Mouse (Mus musculus) kidney, embryonic 14.5 days (tissue): ENCODE measurements around the gene Cyp3a59. TPM values are rescaled to one million over a fixed set of nuclear protein-coding genes. Genes with fewer than 3 reads are reported as not detected.
"Not testable (repeated sequence)": the region's sequence is repeated elsewhere in the genome, so short reads cannot be mapped to it uniquely, and the experiment has no call there.

Experiments used
- ATAC-seq: fragments of 200-750 bp; cut with Nextera tagmentation; 2 replicates; pipeline ENCODE4 v1.8.0; 2017; ENCODE audit warnings: moderate number of reproducible peaks, mild to moderate bottlenecking, moderate TSS enrichment, moderate library complexity; ENCODE audit not compliant: low FRiP score, low TSS enrichment
- H3K27ac ChIP-seq: fragments of 300-500 bp; sonication (generic); 2 replicates; pipeline ENCODE4 v1.5.1; 2014; ENCODE audit warnings: low read depth, mild to moderate bottlenecking, low read length, moderate library complexity, mixed read lengths
- H3K27me3 ChIP-seq: fragments of 300-500 bp; sonication (generic); 2 replicates; pipeline ENCODE4 v1.6.1; 2014; ENCODE audit warnings: mild to moderate bottlenecking, low read length; ENCODE audit not compliant: control insufficient read depth, insufficient read depth
- H3K36me3 ChIP-seq: fragments of 300-500 bp; sonication (generic); 2 replicates; pipeline ENCODE4 v1.6.1; 2014; ENCODE audit warnings: low read length, mixed read lengths; ENCODE audit not compliant: control insufficient read depth, insufficient read depth
- H3K4me1 ChIP-seq: fragments of 300-500 bp; sonication (generic); 2 replicates; pipeline ENCODE4 v1.6.1; 2014; ENCODE audit warnings: low read length, mixed read lengths; ENCODE audit not compliant: control insufficient read depth, insufficient read depth
- H3K4me2 ChIP-seq: fragments of 300-500 bp; sonication (generic); replicated peaks from 2 replicates; pipeline ENCODE4 v1.6.1; 2014; ENCODE audit warnings: low read depth, mild to moderate bottlenecking, low read length
- H3K4me3 ChIP-seq: fragments of 300-500 bp; sonication (generic); 2 replicates; pipeline ENCODE4 v1.5.1; 2014; ENCODE audit warnings: mild to moderate bottlenecking, low read length
- H3K9ac ChIP-seq: fragments of 300-500 bp; sonication (generic); 2 replicates; pipeline ENCODE4 v1.6.1; 2014; ENCODE audit warnings: low read depth, mild to moderate bottlenecking, low read length, moderate library complexity
- H3K9me3 ChIP-seq: fragments of 300-500 bp; sonication (generic); 2 replicates; pipeline ENCODE4 v1.6.1; 2016; ENCODE audit warnings: low read length; ENCODE audit not compliant: control insufficient read depth
- WGBS: fragments of 180-500 bp; shearing (Covaris S2); extraction: QIAGEN DNeasy Blood & Tissue Kit; methylation state at CpG from one replicate; pipeline ENCODE4 v1.1.7; 2014; 5-methylcytosine and 5-hydroxymethylcytosine counted together
- polyA plus RNA-seq: library from polyadenylated mRNA; unstranded; fragments of >200 nt; fragmentation: Nextera tagmentation; extraction: Ambion mirVana; gene quantifications from 2 replicates; pipeline ENCODE4 v1.2.1, GENCODE M21; 2014

Cyp3a59 gene
- polyA plus RNA-seq, result not detected in 2 replicates

DNA sequence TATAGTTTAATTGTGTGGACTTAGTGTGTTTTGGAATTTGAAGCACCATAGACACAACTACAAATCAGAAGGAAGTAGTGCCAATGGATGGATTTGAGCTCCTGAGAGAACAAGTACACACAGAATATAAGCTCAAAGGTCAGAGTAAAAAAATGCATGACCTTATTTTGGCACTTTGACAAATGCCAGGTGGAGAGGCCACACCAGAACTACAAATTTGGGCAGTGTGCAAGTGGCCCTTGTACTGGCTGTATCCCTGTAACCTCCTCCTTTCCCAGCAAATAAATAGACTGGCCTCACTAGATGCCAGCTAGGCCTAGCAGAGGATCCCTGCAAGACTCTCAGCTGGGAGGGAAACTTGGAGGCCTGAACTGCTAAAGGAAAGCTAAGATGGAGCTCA, at the start of gene Cyp3a59:
Gene Cyp3a59 (plus strand): TSS at position 313 of the 400 bp plus-strand sequence.
- not testable (repeated sequence) for H3K4me1 ChIP-seq, H3K9me3 ChIP-seq, H3K27me3 ChIP-seq, ATAC-seq, H3K4me3 ChIP-seq, H3K36me3 ChIP-seq, H3K9ac ChIP-seq, H3K27ac ChIP-seq, H3K4me2 ChIP-seq

GRCm38 (mm10) chr5:146070099-146070498, 9.0 kb upstream of the Cyp3a59 start:
- Histone ChIP-seq H3K4me2 (no peak overlapping the region), H3K9ac (no peak overlapping the region), H3K9me3 (no peaks in the 10 kb centered on the region), H3K27ac (no peak overlapping the region), H3K4me3 (no peak overlapping the region), H3K36me3 (no peaks in the 10 kb centered on the region), H3K27me3 (no peaks in the 10 kb centered on the region), H3K4me1 (no peaks in the 10 kb centered on the region)
- 67% methylated on average over 1 of the region's 1 CpGs for WGBS
- ATAC-seq, result no peak

- no peak for ATAC-seq
- Histone ChIP-seq H3K9ac (no peak overlapping the region), H3K36me3 (no peaks in the 10 kb centered on the region), H3K4me3 (no peak overlapping the region), H3K27ac (no peak overlapping the region), H3K27me3 (no peaks in the 10 kb centered on the region), H3K4me2 (no peak overlapping the region), H3K9me3 (0 out of 2 replicates have a peak, but pooled peaks cover 2% of the 10 kb centered on the region), H3K4me1 (no peaks in the 10 kb centered on the region)
- WGBS, result 46% methylated on average over 2 of the region's 2 CpGs
These were observed 68.8 kb downstream of the Cyp3a59 start for GRCm38 (mm10) chr5:146147903-146148302.

DNA sequence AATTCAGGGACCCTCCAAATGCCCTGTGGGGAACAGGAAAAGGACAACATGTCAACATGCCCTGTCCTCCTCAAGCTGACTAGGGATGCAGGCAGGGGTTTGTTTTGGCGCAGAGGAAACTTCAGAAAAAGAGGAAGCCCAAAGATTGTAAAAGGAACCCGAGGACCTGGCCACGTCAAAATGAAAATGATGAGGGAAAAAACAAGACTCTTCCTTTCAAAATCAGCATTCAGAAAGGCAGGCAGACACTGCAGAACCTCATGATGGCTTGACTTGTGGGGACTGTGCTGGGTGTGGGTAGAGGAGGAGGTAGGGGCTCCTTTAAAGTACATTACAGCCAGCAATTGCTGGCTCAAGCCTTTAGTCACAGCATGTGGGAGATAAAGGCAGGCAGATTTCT, 71.4 kb downstream of the Cyp3a59 start:
- Histone ChIP-seq H3K9me3 (0 out of 2 replicates have a peak, but pooled peaks cover 2% of the 10 kb centered on the region), H3K4me2 (no peak overlapping the region), H3K27ac (no peak overlapping the region), H3K36me3 (no peaks in the 10 kb centered on the region), H3K27me3 (no peaks in the 10 kb centered on the region), H3K4me3 (no peak overlapping the region), H3K4me1 (no peaks in the 10 kb centered on the region), H3K9ac (no peak overlapping the region)
- 81% methylated on average over 3 of the region's 3 CpGs for WGBS
- ATAC-seq, result no peak

DNA sequence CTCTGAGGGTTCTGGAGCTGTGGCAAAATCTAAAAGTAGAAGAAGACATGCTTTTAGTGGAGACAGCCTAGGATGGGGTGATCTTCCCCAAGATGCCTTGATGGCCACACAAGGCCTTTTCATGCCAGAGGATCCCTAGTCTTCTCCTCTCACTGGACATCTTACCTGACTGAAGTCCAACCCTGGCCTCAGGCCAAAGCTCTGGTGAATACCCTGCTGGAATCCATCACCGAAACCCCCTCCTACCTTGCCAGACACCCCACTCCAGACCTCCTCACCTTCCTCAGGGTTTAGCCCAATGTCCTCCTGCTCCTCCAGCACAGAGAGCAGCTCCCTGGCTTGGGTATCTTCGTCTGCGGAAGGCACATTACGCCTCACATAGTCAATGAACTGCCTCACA, 79.3 kb downstream of the Cyp3a59 start:
- not testable (repeated sequence) for H3K4me2 ChIP-seq, H3K4me1 ChIP-seq, H3K27ac ChIP-seq, H3K36me3 ChIP-seq, H3K9ac ChIP-seq, H3K4me3 ChIP-seq, H3K27me3 ChIP-seq, H3K9me3 ChIP-seq, ATAC-seq
- 90% methylated on average over 4 of the region's 4 CpGs for WGBS

DNA sequence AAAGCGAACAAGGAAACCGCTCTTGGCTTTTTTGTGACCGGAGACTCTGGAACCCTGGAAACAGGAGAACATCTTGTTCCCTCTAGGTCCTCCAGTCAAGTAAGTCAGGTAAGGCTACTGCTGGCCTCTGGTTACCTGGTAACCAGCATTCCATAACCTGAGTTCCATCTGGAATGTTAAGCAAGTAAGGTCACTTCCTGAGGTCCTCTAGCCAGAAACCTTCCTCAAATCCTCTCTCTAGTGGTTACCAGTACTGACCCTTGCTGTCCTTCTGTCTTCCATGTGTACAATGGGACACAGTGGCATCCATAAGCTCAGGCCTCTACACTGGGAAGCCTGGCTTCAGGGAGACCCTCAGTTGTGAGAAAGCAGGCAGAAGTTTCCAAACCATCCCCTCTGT, 81.4 kb downstream of the Cyp3a59 start, which contains the start of gene Gm5565:
Gene Gm5565 (minus strand): TSS at position 101 of the 400 bp plus-strand sequence.
- H3K36me3 ChIP-seq, H3K27me3 ChIP-seq, H3K4me2 ChIP-seq, H3K4me3 ChIP-seq, H3K9me3 ChIP-seq, H3K27ac ChIP-seq, ATAC-seq, H3K9ac ChIP-seq, H3K4me1 ChIP-seq: not testable (repeated sequence)
- WGBS, result 94% methylated on average over 3 of the region's 3 CpGs

Other genes starting within 250 kb of the Cyp3a59 start
- gene Cyp3a11, start 199.3 kb upstream of the Cyp3a59 start, polyA plus RNA-seq, result not detected in 2 replicates
- not detected in 2 replicates for gene Cyp3a25, start 69.6 kb upstream of the Cyp3a59 start, polyA plus RNA-seq
- not detected in 2 replicates for gene Gm5565, start 81.3 kb downstream of the Cyp3a59 start, polyA plus RNA-seq
- gene Gm6309, start 91.5 kb downstream of the Cyp3a59 start, polyA plus RNA-seq, result not detected in 2 replicates
- 1.1 TPM in 1 of 2 replicates, not detected in the other for gene 1700001J03Rik, start 106.0 kb downstream of the Cyp3a59 start, polyA plus RNA-seq
- 29.5 and 38.2 TPM in 2 replicates for gene Rnf6, start 142.3 kb downstream of the Cyp3a59 start, polyA plus RNA-seq
- gene Cdk8, start 152.0 kb downstream of the Cyp3a59 start, polyA plus RNA-seq, result 30.7 and 35.0 TPM in 2 replicates